In genomic region chr9:44567338-44568082, GRCm38 (mm10) we compare ENCODE assay signal across 8 mouse cellular contexts. TPM values are rescaled to one million over a fixed set of nuclear protein-coding genes. Genes with fewer than 3 reads are reported as not detected.
DNase-seq lines count a peak whose midpoint lies in the region; ATAC-seq and TF ChIP-seq lines count a peak whose summit lies in the region.

No protein-coding gene starts in this region.

- ATAC-seq in CD4-positive, CD25-positive, alpha-beta regulatory T cell, adult 4 months: peak; percentile 48
- peak; percentile 64 for ATAC-seq in lung, embryonic 16.5 days (ENCODE audit: low read depth)
- ATAC-seq in forebrain, postnatal 0 days: no peak
- no peak for ATAC-seq in forebrain, embryonic 12.5 days (ENCODE audit: low FRiP score)
- no peak for ATAC-seq in midbrain, embryonic 16.5 days

- H3K4me3 ChIP-seq in lung, embryonic 16.5 days (ENCODE audit: low read length): no peak overlapping the region
- no peak overlapping the region for H3K4me3 ChIP-seq in forebrain, postnatal 0 days (ENCODE audit: low read depth, low read length)
- H3K4me3 ChIP-seq in forebrain, embryonic 12.5 days (replicated peaks): no peak overlapping the region
- H3K4me3 ChIP-seq in midbrain, embryonic 16.5 days (ENCODE audit: low read depth, low read length): no peak overlapping the region

- no peak for TF ChIP-seq CTCF in forebrain, postnatal 0 days (IDR thresholded peaks at IDR 0.05; ENCODE audit: low read depth)

- 54% methylated on average over 9 of the region's 9 CpGs for WGBS in lung, embryonic 16.5 days
- 74% methylated on average over 9 of the region's 9 CpGs for WGBS in forebrain, postnatal 0 days
- 82% methylated on average over 9 of the region's 9 CpGs for WGBS in forebrain, embryonic 12.5 days
- WGBS in midbrain, embryonic 16.5 days: 80% methylated on average over 9 of the region's 9 CpGs

- no peak overlapping the region for H3K4me2 ChIP-seq in lung, embryonic 16.5 days (ENCODE audit: low read depth, low read length)
- no peak overlapping the region for H3K4me2 ChIP-seq in forebrain, postnatal 0 days (ENCODE audit: low read depth)
- H3K4me2 ChIP-seq in forebrain, embryonic 12.5 days: no peak overlapping the region
- no peak overlapping the region for H3K4me2 ChIP-seq in midbrain, embryonic 16.5 days (ENCODE audit: low read length)

- H3K27me3 ChIP-seq in lung, embryonic 16.5 days (ENCODE audit: control insufficient read depth, insufficient read depth, low read depth, low read length): no peaks in the 10 kb centered on the region
- no peaks in the 10 kb centered on the region for H3K27me3 ChIP-seq in forebrain, postnatal 0 days (ENCODE audit: insufficient read depth, low read length)
- H3K27me3 ChIP-seq in forebrain, embryonic 12.5 days: no peaks in the 10 kb centered on the region
- H3K27me3 ChIP-seq in midbrain, embryonic 16.5 days (ENCODE audit: control insufficient read depth, insufficient read depth, low read depth, low read length): no peaks in the 10 kb centered on the region

- no peaks in the 10 kb centered on the region for H3K4me1 ChIP-seq in lung, embryonic 16.5 days (replicated peaks; ENCODE audit: control insufficient read depth, insufficient read depth, low read length)
- no peaks in the 10 kb centered on the region for H3K4me1 ChIP-seq in forebrain, postnatal 0 days (ENCODE audit: insufficient read depth)
- H3K4me1 ChIP-seq in forebrain, embryonic 12.5 days: peaks cover 7% of the 10 kb centered on the region; the same call in 1 of the 2 replicates
- no peaks in the 10 kb centered on the region for H3K4me1 ChIP-seq in midbrain, embryonic 16.5 days (ENCODE audit: control insufficient read depth, insufficient read depth, low read length)

- H3K9ac ChIP-seq in lung, embryonic 16.5 days (ENCODE audit: low read length): no peak overlapping the region
- no peak overlapping the region for H3K9ac ChIP-seq in forebrain, postnatal 0 days
- H3K9ac ChIP-seq in forebrain, embryonic 12.5 days: no peak overlapping the region
- no peak overlapping the region for H3K9ac ChIP-seq in midbrain, embryonic 16.5 days (ENCODE audit: low read depth, low read length)

- DNase-seq in gastrocnemius, adult 18-20 months (ENCODE audit: low spot score): peak; percentile 71
- no peak for DNase-seq in gastrocnemius, postnatal 14 days
- peak; percentile 56 for DNase-seq in fat pad, adult 2 months (ENCODE audit: extremely low read depth, low read depth, low spot score)
- DNase-seq in forebrain, postnatal 0 days: no peak

- H3K36me3 ChIP-seq in lung, embryonic 16.5 days (ENCODE audit: control insufficient read depth, insufficient read depth, low read length): no peaks in the 10 kb centered on the region
- H3K36me3 ChIP-seq in forebrain, postnatal 0 days (ENCODE audit: insufficient read depth): no peaks in the 10 kb centered on the region
- no peaks in the 10 kb centered on the region for H3K36me3 ChIP-seq in forebrain, embryonic 12.5 days (replicated peaks)
- H3K36me3 ChIP-seq in midbrain, embryonic 16.5 days (ENCODE audit: control insufficient read depth, insufficient read depth, low read length): no peaks in the 10 kb centered on the region

- intact Hi-C loops in gastrocnemius, postnatal 14 days (cut with DNase I; ENCODE audit: low total_unique reads): no loop called here

- no peak overlapping the region for H3K27ac ChIP-seq in lung, embryonic 16.5 days (ENCODE audit: low read length)
- H3K27ac ChIP-seq in forebrain, postnatal 0 days (ENCODE audit: low read depth, low read length): no peak overlapping the region
- no peak overlapping the region for H3K27ac ChIP-seq in forebrain, embryonic 12.5 days
- no peak overlapping the region for H3K27ac ChIP-seq in midbrain, embryonic 16.5 days (ENCODE audit: low read length)

- no peaks in the 10 kb centered on the region for H3K9me3 ChIP-seq in lung, embryonic 16.5 days (ENCODE audit: control insufficient read depth, low read length)
- H3K9me3 ChIP-seq in forebrain, postnatal 0 days (ENCODE audit: low read length): no peaks in the 10 kb centered on the region
- no peaks in the 10 kb centered on the region for H3K9me3 ChIP-seq in forebrain, embryonic 12.5 days
- H3K9me3 ChIP-seq in midbrain, embryonic 16.5 days (replicated peaks; ENCODE audit: control insufficient read depth, low read length, poor library complexity, severe bottlenecking): no peaks in the 10 kb centered on the region

RNA-seq across cellular contexts. Expression of gene Cxcr5, which starts 5.8 kb away (rescaled TPM):
- total RNA-seq in gastrocnemius, adult 18-20 months (2021): not detected
- total RNA-seq in gastrocnemius, postnatal 14 days (2021): not detected
- polyA plus RNA-seq in CD4-positive, CD25-positive, alpha-beta regulatory T cell, adult 4 months (2017; shearing (Covaris generic)): 100 to 1,000 TPM in 1 of 2 experiments, 10 to 100 TPM in 1; 93.9 to 121 TPM
- 0.08 and 0.29 TPM in 2 replicates for polyA plus RNA-seq in lung, embryonic 16.5 days (2015; fragmentation: Nextera tagmentation; extraction: Ambion mirVana)
- total RNA-seq in forebrain, postnatal 0 days (2014; rRNA removed): not detected in 2 replicates
- not detected in 2 replicates for polyA plus RNA-seq in forebrain, postnatal 0 days (2015; fragmentation: Nextera tagmentation; extraction: Ambion mirVana)
- 0.27 TPM in 1 of 2 replicates, not detected in the other for polyA plus RNA-seq in forebrain, embryonic 12.5 days (2016; fragmentation: Nextera tagmentation; extraction: Ambion mirVana)
- polyA plus RNA-seq in midbrain, embryonic 16.5 days (2015; fragmentation: Nextera tagmentation; extraction: Ambion mirVana): 0.07 TPM in 1 of 2 replicates, not detected in the other

RNA-seq across cellular contexts. Expression of gene Ddx6, which starts 37.2 kb away (rescaled TPM):
- total RNA-seq in gastrocnemius, adult 18-20 months (2021): 10 to 100 TPM; 68.4 to 69.8 TPM
- 10 to 100 TPM; 61.8 to 62.2 TPM for total RNA-seq in gastrocnemius, postnatal 14 days (2021)
- 10 to 100 TPM; 68.5 to 94.4 TPM for polyA plus RNA-seq in CD4-positive, CD25-positive, alpha-beta regulatory T cell, adult 4 months (2017; shearing (Covaris generic))
- 15.2 and 16.5 TPM in 2 replicates for polyA plus RNA-seq in lung, embryonic 16.5 days (2015; fragmentation: Nextera tagmentation; extraction: Ambion mirVana)
- total RNA-seq in forebrain, postnatal 0 days (2014; rRNA removed): 59.2 and 76.2 TPM in 2 replicates
- polyA plus RNA-seq in forebrain, postnatal 0 days (2015; fragmentation: Nextera tagmentation; extraction: Ambion mirVana): 11.1 and 18.3 TPM in 2 replicates
- 22.8 and 24.4 TPM in 2 replicates for polyA plus RNA-seq in forebrain, embryonic 12.5 days (2016; fragmentation: Nextera tagmentation; extraction: Ambion mirVana)
- 15.2 and 19.1 TPM in 2 replicates for polyA plus RNA-seq in midbrain, embryonic 16.5 days (2015; fragmentation: Nextera tagmentation; extraction: Ambion mirVana)

Comparison
In these comparisons a context has a peak if more than half of its experiments do, and no peak if none do; other contexts are left out.
1. DNase-seq: peak in gastrocnemius, adult 18-20 months (single experiment) and fat pad, adult 2 months (single experiment); none in gastrocnemius, postnatal 14 days (single experiment) and forebrain, postnatal 0 days (single experiment).
2. ATAC-seq: peak in CD4-positive, CD25-positive, alpha-beta regulatory T cell, adult 4 months (single experiment) and lung, embryonic 16.5 days (single experiment); none in forebrain, postnatal 0 days (single experiment), forebrain, embryonic 12.5 days (single experiment) and midbrain, embryonic 16.5 days (single experiment).
3. RNA of gene Cxcr5, which starts 5.8 kb away (polyA plus RNA-seq): 93.9 to 121 TPM in CD4-positive, CD25-positive, alpha-beta regulatory T cell, adult 4 months; 0.27 TPM in forebrain, embryonic 12.5 days, 0.08 to 0.29 TPM in lung, embryonic 16.5 days, not detected in forebrain, postnatal 0 days and 0.07 TPM in midbrain, embryonic 16.5 days; every median in the first group is over 10 times any median in the second.